Mouse (Mus musculus): ENCODE results near the gene Cd70. TPM values are rescaled to one million over a fixed set of nuclear protein-coding genes. Genes with fewer than 3 reads are reported as not detected.

Cd70 gene
- not detected for polyA plus RNA-seq (2014; fragmentation: Illumina TruSeq; extraction: RNeasy Lipid Tissue Mini Kit (QIAGEN cat#74804); ENCODE audit: insufficient read depth, low read depth, low replicate concordance)

GRCm38 (mm10) chr17:57148994-57149803 is at the start of gene Cd70:
Gene Cd70, minus strand, starts transcription at chr17:57149777.

GRCm38 (mm10) chr17:57194041-57194507 is 44.5 kb upstream of the Cd70 start, which contains the start of gene Tnfsf14:
Gene Tnfsf14, minus strand, starts transcription at chr17:57194177.

DNA sequence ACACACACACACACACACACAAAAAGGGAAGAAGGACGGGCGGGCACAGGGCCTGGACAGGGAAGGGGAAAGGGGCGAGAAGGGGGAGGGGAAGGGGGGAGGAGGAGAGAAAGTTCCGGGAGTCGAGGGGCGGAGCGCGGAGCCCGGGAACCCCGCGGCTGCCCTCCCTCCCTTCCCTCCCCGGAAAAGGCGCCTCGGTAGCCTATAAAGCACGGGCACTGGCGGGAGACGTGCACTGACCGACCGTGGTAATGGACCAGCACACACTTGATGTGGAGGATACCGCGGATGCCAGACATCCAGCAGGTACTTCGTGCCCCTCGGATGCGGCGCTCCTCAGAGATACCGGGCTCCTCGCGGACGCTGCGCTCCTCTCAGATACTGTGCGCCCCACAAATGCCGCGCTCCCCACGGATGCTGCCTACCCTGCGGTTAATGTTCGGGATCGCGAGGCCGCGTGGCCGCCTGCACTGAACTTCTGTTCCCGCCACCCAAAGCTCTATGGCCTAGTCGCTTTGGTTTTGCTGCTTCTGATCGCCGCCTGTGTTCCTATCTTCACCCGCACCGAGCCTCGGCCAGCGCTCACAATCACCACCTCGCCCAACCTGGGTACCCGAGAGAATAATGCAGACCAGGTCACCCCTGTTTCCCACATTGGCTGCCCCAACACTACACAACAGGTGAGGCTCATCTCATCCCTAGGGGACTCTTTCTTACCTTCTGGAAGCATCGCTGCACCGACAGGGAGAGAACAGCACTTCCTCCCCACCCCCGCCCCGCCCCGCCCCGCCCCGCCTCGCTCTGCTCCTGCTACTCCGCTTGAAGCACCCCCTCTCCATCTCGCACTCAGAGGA is 44.2 kb downstream of the Cd70 start, which contains the start of gene Tnfsf9:
Gene Tnfsf9 (plus strand): TSS at position 145 of the 854 bp plus-strand sequence.

Other genes with a start within 250 kb of the Cd70 start
- gene Mllt1, start 214.4 kb downstream of the Cd70 start, polyA plus RNA-seq (2014; fragmentation: Illumina TruSeq; extraction: RNeasy Lipid Tissue Mini Kit (QIAGEN cat#74804); ENCODE audit: insufficient read depth, low read depth, low replicate concordance) = 16.5 TPM
- gene Acer1, start 167.7 kb downstream of the Cd70 start, polyA plus RNA-seq (2014; fragmentation: Illumina TruSeq; extraction: RNeasy Lipid Tissue Mini Kit (QIAGEN cat#74804); ENCODE audit: insufficient read depth, low read depth, low replicate concordance) = not detected
- 51.4 TPM for gene Clpp, start 159.5 kb downstream of the Cd70 start, polyA plus RNA-seq (2014; fragmentation: Illumina TruSeq; extraction: RNeasy Lipid Tissue Mini Kit (QIAGEN cat#74804); ENCODE audit: insufficient read depth, low read depth, low replicate concordance)
- 28.8 TPM for gene Alkbh7, start 152.4 kb downstream of the Cd70 start, polyA plus RNA-seq (2014; fragmentation: Illumina TruSeq; extraction: RNeasy Lipid Tissue Mini Kit (QIAGEN cat#74804); ENCODE audit: insufficient read depth, low read depth, low replicate concordance)
- gene Pspn, start 149.8 kb downstream of the Cd70 start, polyA plus RNA-seq (2014; fragmentation: Illumina TruSeq; extraction: RNeasy Lipid Tissue Mini Kit (QIAGEN cat#74804); ENCODE audit: insufficient read depth, low read depth, low replicate concordance) = not detected
- 31.3 TPM for gene Gtf2f1, start 138.5 kb downstream of the Cd70 start, polyA plus RNA-seq (2014; fragmentation: Illumina TruSeq; extraction: RNeasy Lipid Tissue Mini Kit (QIAGEN cat#74804); ENCODE audit: insufficient read depth, low read depth, low replicate concordance)
- not detected for gene Gm17949, start 138.3 kb downstream of the Cd70 start, polyA plus RNA-seq (2014; fragmentation: Illumina TruSeq; extraction: RNeasy Lipid Tissue Mini Kit (QIAGEN cat#74804); ENCODE audit: insufficient read depth, low read depth, low replicate concordance)
- 17.6 TPM for gene Khsrp, start 118.3 kb downstream of the Cd70 start, polyA plus RNA-seq (2014; fragmentation: Illumina TruSeq; extraction: RNeasy Lipid Tissue Mini Kit (QIAGEN cat#74804); ENCODE audit: insufficient read depth, low read depth, low replicate concordance)
- not detected for gene Slc25a41, start 108.1 kb downstream of the Cd70 start, polyA plus RNA-seq (2014; fragmentation: Illumina TruSeq; extraction: RNeasy Lipid Tissue Mini Kit (QIAGEN cat#74804); ENCODE audit: insufficient read depth, low read depth, low replicate concordance)
- 65.6 TPM for gene Crb3, start 90.7 kb downstream of the Cd70 start, polyA plus RNA-seq (2014; fragmentation: Illumina TruSeq; extraction: RNeasy Lipid Tissue Mini Kit (QIAGEN cat#74804); ENCODE audit: insufficient read depth, low read depth, low replicate concordance)
- gene Slc25a23, start 89.9 kb downstream of the Cd70 start, polyA plus RNA-seq (2014; fragmentation: Illumina TruSeq; extraction: RNeasy Lipid Tissue Mini Kit (QIAGEN cat#74804); ENCODE audit: insufficient read depth, low read depth, low replicate concordance) = 22.4 TPM
- 6.3 TPM for gene Dennd1c, start 71.3 kb downstream of the Cd70 start, polyA plus RNA-seq (2014; fragmentation: Illumina TruSeq; extraction: RNeasy Lipid Tissue Mini Kit (QIAGEN cat#74804); ENCODE audit: insufficient read depth, low read depth, low replicate concordance)
- 15.2 TPM for gene Tubb4a, start 62.0 kb downstream of the Cd70 start, polyA plus RNA-seq (2014; fragmentation: Illumina TruSeq; extraction: RNeasy Lipid Tissue Mini Kit (QIAGEN cat#74804); ENCODE audit: insufficient read depth, low read depth, low replicate concordance)
- gene Tnfsf9, start 44.5 kb downstream of the Cd70 start, polyA plus RNA-seq (2014; fragmentation: Illumina TruSeq; extraction: RNeasy Lipid Tissue Mini Kit (QIAGEN cat#74804); ENCODE audit: insufficient read depth, low read depth, low replicate concordance) = 7.4 TPM
- 1.2 TPM for gene Tnfsf14, start 44.4 kb upstream of the Cd70 start, polyA plus RNA-seq (2014; fragmentation: Illumina TruSeq; extraction: RNeasy Lipid Tissue Mini Kit (QIAGEN cat#74804); ENCODE audit: insufficient read depth, low read depth, low replicate concordance)
- gene C3, start 78.4 kb upstream of the Cd70 start, polyA plus RNA-seq (2014; fragmentation: Illumina TruSeq; extraction: RNeasy Lipid Tissue Mini Kit (QIAGEN cat#74804); ENCODE audit: insufficient read depth, low read depth, low replicate concordance) = 224 TPM
- 39.6 TPM for gene Gpr108, start 98.7 kb upstream of the Cd70 start, polyA plus RNA-seq (2014; fragmentation: Illumina TruSeq; extraction: RNeasy Lipid Tissue Mini Kit (QIAGEN cat#74804); ENCODE audit: insufficient read depth, low read depth, low replicate concordance)
- 37.0 TPM for gene Trip10, start 99.7 kb upstream of the Cd70 start, polyA plus RNA-seq (2014; fragmentation: Illumina TruSeq; extraction: RNeasy Lipid Tissue Mini Kit (QIAGEN cat#74804); ENCODE audit: insufficient read depth, low read depth, low replicate concordance)
- gene Vav1, start 129.3 kb upstream of the Cd70 start, polyA plus RNA-seq (2014; fragmentation: Illumina TruSeq; extraction: RNeasy Lipid Tissue Mini Kit (QIAGEN cat#74804); ENCODE audit: insufficient read depth, low read depth, low replicate concordance) = 12.2 TPM
- gene Adgre1, start 208.9 kb upstream of the Cd70 start, polyA plus RNA-seq (2014; fragmentation: Illumina TruSeq; extraction: RNeasy Lipid Tissue Mini Kit (QIAGEN cat#74804); ENCODE audit: insufficient read depth, low read depth, low replicate concordance) = 12.3 TPM